Mouse (Mus musculus) splenic B cell, adult 2 months (primary cell): ENCODE measurements around the gene Pla2g3.

Experiments
- DNase-seq: peaks from one replicate; pipeline ENCODE4 v3.0.0-alpha.2; 2011; ENCODE audit warnings: low read depth, low spot score
- H3K27me3 ChIP-seq: 2 replicates; pipeline ENCODE4 v1.6.1; 2012; ENCODE audit warnings: mild to moderate bottlenecking, low read length, moderate library complexity, mixed read lengths; ENCODE audit not compliant: control insufficient read depth, poor library complexity, insufficient read depth, severe bottlenecking
- H3K36me3 ChIP-seq: 2 replicates; pipeline ENCODE4 v1.6.1; 2012; ENCODE audit warnings: mild to moderate bottlenecking, low read length, moderate library complexity, mixed read lengths; ENCODE audit not compliant: control insufficient read depth, poor library complexity, insufficient read depth, severe bottlenecking

Gene Pla2g3

GRCm38 (mm10) chr11:3547969-3548368 lies 59.9 kb downstream of the Pla2g3 start:
- H3K36me3 ChIP-seq: no peaks in the 10 kb centered on the region
- peak; percentile 26 for DNase-seq
- H3K27me3 ChIP-seq: no peaks in the 10 kb centered on the region

GRCm38 (mm10) chr11:3548564-3549295 lies 60.6 kb downstream of the Pla2g3 start:
- no peaks in the 10 kb centered on the region for H3K27me3 ChIP-seq
- H3K36me3 ChIP-seq: no peaks in the 10 kb centered on the region
- DNase-seq: no peak
